Mouse (Mus musculus): Measurements from ENCODE around the gene Uimc1. TPM values are rescaled to one million over a fixed set of nuclear protein-coding genes. Genes with fewer than 3 reads are reported as not detected.
A peak's percentile ranks its signal among the peaks of the same experiment; 100 is the strongest.

Uimc1 gene
- polyA plus RNA-seq, 1 experiment: 7.2 TPM

GRCm38 (mm10) chr13:55006415-55006742 lies 93.7 kb downstream of the Uimc1 start:
- Histone ChIP-seq H3K4me1 (ENCODE audit: control insufficient read depth, insufficient read depth, low read length) (no peaks in the 10 kb centered on the region), H3K4me3 (replicated peaks; ENCODE audit: extremely low read depth, low read depth, low read length) (no peak overlapping the region)
- no peak for DNase-seq
- TF ChIP-seq POLR2A (IDR thresholded peaks at IDR 0.05; ENCODE audit: borderline replicate concordance, extremely low read depth, low read depth, low read length) (no peak), CTCF (IDR thresholded peaks at IDR 0.05; ENCODE audit: insufficient read depth, low read length) (no peak)
- WGBS: 56% methylated on average over 7 of the region's 7 CpGs

GRCm38 (mm10) chr13:55005691-55006414 lies 94.2 kb downstream of the Uimc1 start:
- TF ChIP-seq CTCF (IDR thresholded peaks at IDR 0.05; ENCODE audit: insufficient read depth, low read length) (no peak), POLR2A (IDR thresholded peaks at IDR 0.05; ENCODE audit: borderline replicate concordance, extremely low read depth, low read depth, low read length) (no peak)
- no peak overlapping the region for H3K4me3 ChIP-seq (replicated peaks; ENCODE audit: extremely low read depth, low read depth, low read length)
- H3K4me1 ChIP-seq (ENCODE audit: control insufficient read depth, insufficient read depth, low read length): no peaks in the 10 kb centered on the region
- DNase-seq: no peak
- WGBS: 45% methylated on average over 31 of the region's 31 CpGs

GRCm38 (mm10) chr13:55004646-55005045 lies 95.5 kb downstream of the Uimc1 start:
- no peak for TF ChIP-seq CTCF (IDR thresholded peaks at IDR 0.05; ENCODE audit: insufficient read depth, low read length)
- TF ChIP-seq POLR2A (IDR thresholded peaks at IDR 0.05; ENCODE audit: borderline replicate concordance, extremely low read depth, low read depth, low read length): no peak
- H3K4me3 ChIP-seq (replicated peaks; ENCODE audit: extremely low read depth, low read depth, low read length): no peak overlapping the region
- H3K4me1 ChIP-seq (ENCODE audit: control insufficient read depth, insufficient read depth, low read length): no peaks in the 10 kb centered on the region
- WGBS: 55% methylated on average over 11 of the region's 11 CpGs
- peak; percentile 51 for DNase-seq

- 73% methylated on average over 10 of the region's 10 CpGs for WGBS
These were observed 98.0 kb downstream of the Uimc1 start for GRCm38 (mm10) chr13:55002090-55002489.

GRCm38 (mm10) chr13:55000433-55000832 lies 99.7 kb downstream of the Uimc1 start:
- TF ChIP-seq POLR2A (IDR thresholded peaks at IDR 0.05; ENCODE audit: borderline replicate concordance, extremely low read depth, low read depth, low read length) (no peak), CTCF (IDR thresholded peaks at IDR 0.05; ENCODE audit: insufficient read depth, low read length) (no peak)
- no peaks in the 10 kb centered on the region for H3K4me1 ChIP-seq (ENCODE audit: control insufficient read depth, insufficient read depth, low read length)
- no peak for DNase-seq
- no peak overlapping the region for H3K4me3 ChIP-seq (replicated peaks; ENCODE audit: extremely low read depth, low read depth, low read length)
- WGBS: 83% methylated on average over 10 of the region's 10 CpGs

More at GRCm38 (mm10) chr13:55002090-55002489, 98.0 kb downstream of the Uimc1 start:
- Histone ChIP-seq H3K4me1 (ENCODE audit: control insufficient read depth, insufficient read depth, low read length) (no peaks in the 10 kb centered on the region), H3K4me3 (replicated peaks; ENCODE audit: extremely low read depth, low read depth, low read length) (no peak overlapping the region)
- no peak for TF ChIP-seq POLR2A (IDR thresholded peaks at IDR 0.05; ENCODE audit: borderline replicate concordance, extremely low read depth, low read depth, low read length)
- no peak for TF ChIP-seq CTCF (IDR thresholded peaks at IDR 0.05; ENCODE audit: insufficient read depth, low read length)
- DNase-seq: no peak

GRCm38 (mm10) chr13:54997568-54997967 lies 102.5 kb downstream of the Uimc1 start:
- TF ChIP-seq CTCF (IDR thresholded peaks at IDR 0.05; ENCODE audit: insufficient read depth, low read length) (no peak), POLR2A (IDR thresholded peaks at IDR 0.05; ENCODE audit: borderline replicate concordance, extremely low read depth, low read depth, low read length) (no peak)
- Histone ChIP-seq H3K4me1 (ENCODE audit: control insufficient read depth, insufficient read depth, low read length) (no peaks in the 10 kb centered on the region), H3K4me3 (replicated peaks; ENCODE audit: extremely low read depth, low read depth, low read length) (no peak overlapping the region)
- WGBS: 92% methylated on average over 8 of the region's 8 CpGs
- DNase-seq: no peak

GRCm38 (mm10) chr13:54995161-54995560 lies 104.9 kb downstream of the Uimc1 start:
- H3K4me3 ChIP-seq (replicated peaks; ENCODE audit: extremely low read depth, low read depth, low read length): no peak overlapping the region

GRCm38 (mm10) chr13:54994576-54994975 lies 105.5 kb downstream of the Uimc1 start:
- no peak for TF ChIP-seq POLR2A (IDR thresholded peaks at IDR 0.05; ENCODE audit: borderline replicate concordance, extremely low read depth, low read depth, low read length)
- TF ChIP-seq CTCF (IDR thresholded peaks at IDR 0.05; ENCODE audit: insufficient read depth, low read length): no peak
- 42% methylated on average over 4 of the region's 4 CpGs for WGBS
- H3K4me1 ChIP-seq (ENCODE audit: control insufficient read depth, insufficient read depth, low read length): no peaks in the 10 kb centered on the region
- DNase-seq: no peak
- H3K4me3 ChIP-seq (replicated peaks; ENCODE audit: extremely low read depth, low read depth, low read length): no peak overlapping the region

More at GRCm38 (mm10) chr13:54995161-54995560, 104.9 kb downstream of the Uimc1 start:
- no peak for DNase-seq
- no peaks in the 10 kb centered on the region for H3K4me1 ChIP-seq (ENCODE audit: control insufficient read depth, insufficient read depth, low read length)
- WGBS: 71% methylated on average over 6 of the region's 6 CpGs
- TF ChIP-seq CTCF (IDR thresholded peaks at IDR 0.05; ENCODE audit: insufficient read depth, low read length): no peak
- no peak for TF ChIP-seq POLR2A (IDR thresholded peaks at IDR 0.05; ENCODE audit: borderline replicate concordance, extremely low read depth, low read depth, low read length)

GRCm38 (mm10) chr13:54992215-54992614 lies 107.9 kb downstream of the Uimc1 start:
- 92% methylated on average over 7 of the region's 7 CpGs for WGBS
- H3K4me3 ChIP-seq (replicated peaks; ENCODE audit: extremely low read depth, low read depth, low read length): no peak overlapping the region
- H3K4me1 ChIP-seq (ENCODE audit: control insufficient read depth, insufficient read depth, low read length): peaks cover 3% of the 10 kb centered on the region; the same call in 1 of the 2 replicates
- DNase-seq: no peak
- TF ChIP-seq CTCF (IDR thresholded peaks at IDR 0.05; ENCODE audit: insufficient read depth, low read length): no peak
- TF ChIP-seq POLR2A (IDR thresholded peaks at IDR 0.05; ENCODE audit: borderline replicate concordance, extremely low read depth, low read depth, low read length): no peak

GRCm38 (mm10) chr13:54988181-54988760 lies 111.8 kb downstream of the Uimc1 start:
- Histone ChIP-seq H3K4me3 (replicated peaks; ENCODE audit: extremely low read depth, low read depth, low read length) (no peak overlapping the region), H3K4me1 (ENCODE audit: control insufficient read depth, insufficient read depth, low read length) (peaks cover 3% of the 10 kb centered on the region; the same call in 1 of the 2 replicates)
- no peak for DNase-seq
- TF ChIP-seq POLR2A (IDR thresholded peaks at IDR 0.05; ENCODE audit: borderline replicate concordance, extremely low read depth, low read depth, low read length) (no peak), CTCF (IDR thresholded peaks at IDR 0.05; ENCODE audit: insufficient read depth, low read length) (no peak)
- 37% methylated on average over 7 of the region's 7 CpGs for WGBS

Measured in lung, adult 2 months (tissue).